Mouse (Mus musculus): ENCODE measurements around the gene Tmem44. TPM values are rescaled to one million over a fixed set of nuclear protein-coding genes. Genes with fewer than 3 reads are reported as not detected.

Gene Tmem44
- polyA plus RNA-seq, 1 experiment, result 1.1 TPM

GRCm38 (mm10) chr16:30490316-30490715 lies 60.3 kb downstream of the Tmem44 start:
- Histone ChIP-seq H3K79me2 (ENCODE audit: control insufficient read depth, insufficient read depth) (no peaks in the 10 kb centered on the region), H3K27me3 (ENCODE audit: control insufficient read depth, insufficient read depth, insufficient read length) (no peaks in the 10 kb centered on the region), H3ac (ENCODE audit: control insufficient read depth, insufficient read length) (no peak overlapping the region), H3K4me3 (no peak overlapping the region), H3K36me3 (ENCODE audit: control insufficient read depth, insufficient read depth) (no peaks in the 10 kb centered on the region), H3K4me2 (ENCODE audit: low read depth) (no peak overlapping the region)
- TF ChIP-seq E2F4 (IDR thresholded peaks at IDR 0.05; ENCODE audit: insufficient read depth) (no peak), MYOG (IDR thresholded peaks at IDR 0.05; ENCODE audit: control insufficient read depth in 1 of 3, insufficient read depth in 1 of 3, insufficient read length in 2 of 3, low read depth in 2 of 3) (no peak), POLR2AphosphoS2 (IDR thresholded peaks at IDR 0.05; ENCODE audit: insufficient read length, low read depth) (no peak), MAX (IDR thresholded peaks at IDR 0.05; ENCODE audit: low read depth) (no peak), REST (IDR thresholded peaks at IDR 0.05; ENCODE audit: insufficient read depth, insufficient read length) (no peak), SRF (IDR thresholded peaks at IDR 0.05; ENCODE audit: control insufficient read depth, insufficient read length, low read depth) (no peak), MYOD1 (IDR thresholded peaks at IDR 0.05; ENCODE audit: control insufficient read depth in 1 of 3, insufficient read length in 2 of 3, low read depth in 2 of 3) (no peak), POLR2A (IDR thresholded peaks at IDR 0.05; ENCODE audit: insufficient read length, low read depth) (no peak)

GRCm38 (mm10) chr16:30489662-30490061 lies 61.0 kb downstream of the Tmem44 start:
- no peaks in the 10 kb centered on the region for H3K36me3 ChIP-seq (ENCODE audit: control insufficient read depth, insufficient read depth)
- no peaks in the 10 kb centered on the region for H3K27me3 ChIP-seq (ENCODE audit: control insufficient read depth, insufficient read depth, insufficient read length)
- H3K4me3 ChIP-seq, result no peak overlapping the region
- H3K79me2 ChIP-seq (ENCODE audit: control insufficient read depth, insufficient read depth), result no peaks in the 10 kb centered on the region
- no peak overlapping the region for H3ac ChIP-seq (ENCODE audit: control insufficient read depth, insufficient read length)
- H3K4me2 ChIP-seq (ENCODE audit: low read depth), result no peak overlapping the region
- TF ChIP-seq REST (IDR thresholded peaks at IDR 0.05; ENCODE audit: insufficient read depth, insufficient read length) (no peak), E2F4 (IDR thresholded peaks at IDR 0.05; ENCODE audit: insufficient read depth) (no peak), POLR2A (IDR thresholded peaks at IDR 0.05; ENCODE audit: insufficient read length, low read depth) (no peak), MYOG (IDR thresholded peaks at IDR 0.05; ENCODE audit: control insufficient read depth in 1 of 3, insufficient read depth in 1 of 3, insufficient read length in 2 of 3, low read depth in 2 of 3) (no peak), POLR2AphosphoS2 (IDR thresholded peaks at IDR 0.05; ENCODE audit: insufficient read length, low read depth) (no peak), CEBPB (IDR thresholded peaks at IDR 0.05; ENCODE audit: insufficient read depth, poor library complexity, severe bottlenecking) (no peak), MYOD1 (IDR thresholded peaks at IDR 0.05; ENCODE audit: control insufficient read depth in 1 of 3, insufficient read length in 2 of 3, low read depth in 2 of 3) (no peak), SRF (IDR thresholded peaks at IDR 0.05; ENCODE audit: control insufficient read depth, insufficient read length, low read depth) (no peak), TCF3 (IDR thresholded peaks at IDR 0.05; ENCODE audit: insufficient read length, low read depth) (no peak), MAX (IDR thresholded peaks at IDR 0.05; ENCODE audit: low read depth) (no peak), TCF12 (IDR thresholded peaks at IDR 0.05; ENCODE audit: insufficient read depth, poor library complexity, severe bottlenecking) (no peak), USF1 (IDR thresholded peaks at IDR 0.05; ENCODE audit: low read depth) (no peak)

GRCm38 (mm10) chr16:30486498-30486897 lies 64.1 kb downstream of the Tmem44 start:
- Histone ChIP-seq H3K27me3 (ENCODE audit: control insufficient read depth, insufficient read depth, insufficient read length) (no peaks in the 10 kb centered on the region), H3K4me2 (ENCODE audit: low read depth) (no peak overlapping the region), H3K79me2 (ENCODE audit: control insufficient read depth, insufficient read depth) (no peaks in the 10 kb centered on the region), H3K4me3 (no peak overlapping the region), H3K36me3 (ENCODE audit: control insufficient read depth, insufficient read depth) (no peaks in the 10 kb centered on the region), H3ac (ENCODE audit: control insufficient read depth, insufficient read length) (no peak overlapping the region)
- no peak for TF ChIP-seq MYOD1 (IDR thresholded peaks at IDR 0.05; ENCODE audit: control insufficient read depth in 1 of 3, insufficient read length in 2 of 3, low read depth in 2 of 3)
- no peak for TF ChIP-seq REST (IDR thresholded peaks at IDR 0.05; ENCODE audit: insufficient read depth, insufficient read length)
- no peak for TF ChIP-seq CEBPB (IDR thresholded peaks at IDR 0.05; ENCODE audit: insufficient read depth, poor library complexity, severe bottlenecking)
- TF ChIP-seq POLR2A (IDR thresholded peaks at IDR 0.05; ENCODE audit: insufficient read length, low read depth), result no peak
- no peak for TF ChIP-seq MAX (IDR thresholded peaks at IDR 0.05; ENCODE audit: low read depth)
- no peak for TF ChIP-seq TCF12 (IDR thresholded peaks at IDR 0.05; ENCODE audit: insufficient read depth, poor library complexity, severe bottlenecking)
- no peak for TF ChIP-seq SRF (IDR thresholded peaks at IDR 0.05; ENCODE audit: control insufficient read depth, insufficient read length, low read depth)
- TF ChIP-seq POLR2AphosphoS2 (IDR thresholded peaks at IDR 0.05; ENCODE audit: insufficient read length, low read depth), result no peak
- no peak for TF ChIP-seq USF1 (IDR thresholded peaks at IDR 0.05; ENCODE audit: low read depth)

- no peak overlapping the region for H3K4me3 ChIP-seq
- no peaks in the 10 kb centered on the region for H3K36me3 ChIP-seq (ENCODE audit: control insufficient read depth, insufficient read depth)
- H3K4me2 ChIP-seq (ENCODE audit: low read depth), result no peak overlapping the region
- H3ac ChIP-seq (ENCODE audit: control insufficient read depth, insufficient read length), result no peak overlapping the region
- H3K79me2 ChIP-seq (ENCODE audit: control insufficient read depth, insufficient read depth), result no peaks in the 10 kb centered on the region
- TF ChIP-seq USF1 (IDR thresholded peaks at IDR 0.05; ENCODE audit: low read depth), result no peak
- TF ChIP-seq MYOD1 (IDR thresholded peaks at IDR 0.05; ENCODE audit: control insufficient read depth in 1 of 3, insufficient read length in 2 of 3, low read depth in 2 of 3), result no peak
- no peak for TF ChIP-seq MAX (IDR thresholded peaks at IDR 0.05; ENCODE audit: low read depth)
- no peak for TF ChIP-seq POLR2AphosphoS2 (IDR thresholded peaks at IDR 0.05; ENCODE audit: insufficient read length, low read depth)
- TF ChIP-seq TCF12 (IDR thresholded peaks at IDR 0.05; ENCODE audit: insufficient read depth, poor library complexity, severe bottlenecking), result no peak
- no peak for TF ChIP-seq E2F4 (IDR thresholded peaks at IDR 0.05; ENCODE audit: insufficient read depth)
- no peak for TF ChIP-seq REST (IDR thresholded peaks at IDR 0.05; ENCODE audit: insufficient read depth, insufficient read length)
- no peak for TF ChIP-seq TCF3 (IDR thresholded peaks at IDR 0.05; ENCODE audit: insufficient read length, low read depth)
- no peaks in the 10 kb centered on the region for H3K27me3 ChIP-seq (ENCODE audit: control insufficient read depth, insufficient read depth, insufficient read length)
Measured at GRCm38 (mm10) chr16:30477791-30478190, 72.9 kb downstream of the Tmem44 start.

GRCm38 (mm10) chr16:30477006-30477405 lies 73.6 kb downstream of the Tmem44 start:
- no peaks in the 10 kb centered on the region for H3K79me2 ChIP-seq (ENCODE audit: control insufficient read depth, insufficient read depth)
- H3K27me3 ChIP-seq (ENCODE audit: control insufficient read depth, insufficient read depth, insufficient read length), result no peaks in the 10 kb centered on the region
- H3K4me3 ChIP-seq, result no peak overlapping the region
- no peaks in the 10 kb centered on the region for H3K36me3 ChIP-seq (ENCODE audit: control insufficient read depth, insufficient read depth)
- no peak for TF ChIP-seq USF1 (IDR thresholded peaks at IDR 0.05; ENCODE audit: low read depth)
- no peak for TF ChIP-seq POLR2A (IDR thresholded peaks at IDR 0.05; ENCODE audit: insufficient read length, low read depth)
- no peak for TF ChIP-seq SRF (IDR thresholded peaks at IDR 0.05; ENCODE audit: control insufficient read depth, insufficient read length, low read depth)
- no peak for TF ChIP-seq E2F4 (IDR thresholded peaks at IDR 0.05; ENCODE audit: insufficient read depth)
- no peak for TF ChIP-seq TCF3 (IDR thresholded peaks at IDR 0.05; ENCODE audit: insufficient read length, low read depth)
- TF ChIP-seq MAX (IDR thresholded peaks at IDR 0.05; ENCODE audit: low read depth), result no peak
- no peak for TF ChIP-seq POLR2AphosphoS2 (IDR thresholded peaks at IDR 0.05; ENCODE audit: insufficient read length, low read depth)
- TF ChIP-seq MYOG (IDR thresholded peaks at IDR 0.05; ENCODE audit: control insufficient read depth in 1 of 3, insufficient read depth in 1 of 3, insufficient read length in 2 of 3, low read depth in 2 of 3), result no peak
- no peak for TF ChIP-seq TCF12 (IDR thresholded peaks at IDR 0.05; ENCODE audit: insufficient read depth, poor library complexity, severe bottlenecking)
- TF ChIP-seq CEBPB (IDR thresholded peaks at IDR 0.05; ENCODE audit: insufficient read depth, poor library complexity, severe bottlenecking), result no peak
- no peak for TF ChIP-seq REST (IDR thresholded peaks at IDR 0.05; ENCODE audit: insufficient read depth, insufficient read length)
- no peak for TF ChIP-seq MYOD1 (IDR thresholded peaks at IDR 0.05; ENCODE audit: control insufficient read depth in 1 of 3, insufficient read length in 2 of 3, low read depth in 2 of 3)
- no peak overlapping the region for H3K4me2 ChIP-seq (ENCODE audit: low read depth)
- no peak overlapping the region for H3ac ChIP-seq (ENCODE audit: control insufficient read depth, insufficient read length)
